ENCODE assay signal across 19 mouse cellular contexts in the genomic region with DNA sequence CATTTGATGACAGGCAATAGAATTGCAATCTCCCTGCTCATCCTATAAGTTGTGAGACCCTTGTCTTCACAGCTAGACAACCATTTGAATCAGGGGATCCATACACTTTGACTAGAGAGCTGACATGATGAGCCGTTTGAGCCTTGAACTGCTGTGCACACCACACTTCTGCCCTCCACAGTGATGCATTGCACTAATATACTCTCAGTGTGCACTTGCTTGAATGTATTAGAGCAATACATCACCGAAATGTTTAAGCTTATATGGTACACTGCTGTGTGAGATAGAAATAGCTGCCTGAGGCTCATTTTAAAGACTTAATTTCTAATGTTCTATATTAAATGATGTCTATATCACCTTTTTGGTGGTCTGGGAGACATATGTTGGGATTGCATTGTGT.
"Had no signal": no experiment of that assay in that cellular context is flagged by ENCODE, and none has a peak within 500 bp of the region (broad histone marks: within the 10 kb centered on the region; RNA-seq: fewer than 3 reads in every experiment).

No protein-coding gene starts in this region.

- ATAC-seq: midbrain, embryonic 16.5 days had no signal

- H3K27me3 ChIP-seq: midbrain, embryonic 12.5 days; neural tube, embryonic 12.5 days had no signal

- H3K9me3 ChIP-seq: midbrain, embryonic 10.5 days; midbrain, embryonic 12.5 days; neural tube, embryonic 12.5 days had no signal

- H3K36me3 ChIP-seq: midbrain, embryonic 10.5 days; midbrain, embryonic 12.5 days; neural tube, embryonic 12.5 days had no signal

- H3K4me3 ChIP-seq: midbrain, embryonic 10.5 days; midbrain, embryonic 12.5 days; myocyte; neural tube, embryonic 12.5 days had no signal

- DNase-seq: lung, adult 18-20 months; lung, embryonic 14.5 days; lung, postnatal 10 days; lung, postnatal 4 days; midbrain, embryonic 14.5 days; retina, postnatal 1 day; right cerebral cortex, adult 18-20 months; right cerebral cortex, postnatal 25 days; right cerebral cortex, postnatal 4 days; spleen, adult 18-20 months; thymus, adult 2 months; thymus, postnatal 25 days; thymus, postnatal 4 days had no signal

- H3K4me2 ChIP-seq: lung, embryonic 14.5 days; midbrain, embryonic 12.5 days; neural tube, embryonic 12.5 days had no signal

- H3K9ac ChIP-seq: liver, embryonic 14.5 days; lung, embryonic 14.5 days; midbrain, embryonic 12.5 days; neural tube, embryonic 12.5 days had no signal

- H3K27ac ChIP-seq: liver, embryonic 14.5 days; midbrain, embryonic 10.5 days; midbrain, embryonic 12.5 days; neural tube, embryonic 12.5 days had no signal

- H3K4me1 ChIP-seq: midbrain, embryonic 10.5 days; midbrain, embryonic 12.5 days; neural tube, embryonic 12.5 days had no signal
